Mouse (Mus musculus): ENCODE results near the gene Sspo.

- TF ChIP-seq USF1 (IDR thresholded peaks at IDR 0.05; ENCODE audit: low read depth) (no peak), POLR2A (IDR thresholded peaks at IDR 0.05; ENCODE audit: insufficient read length, low read depth) (no peak), TCF12 (IDR thresholded peaks at IDR 0.05; ENCODE audit: insufficient read depth, poor library complexity, severe bottlenecking) (no peak), E2F4 (IDR thresholded peaks at IDR 0.05; ENCODE audit: insufficient read depth) (no peak), MAX (IDR thresholded peaks at IDR 0.05; ENCODE audit: low read depth) (no peak), CEBPB (IDR thresholded peaks at IDR 0.05; ENCODE audit: insufficient read depth, poor library complexity, severe bottlenecking) (no peak), POLR2AphosphoS2 (IDR thresholded peaks at IDR 0.05; ENCODE audit: insufficient read length, low read depth) (no peak), MYOD1 (IDR thresholded peaks at IDR 0.05; ENCODE audit: control insufficient read depth in 1 of 3, insufficient read length in 2 of 3, low read depth in 2 of 3) (no peak), MYOG (IDR thresholded peaks at IDR 0.05; ENCODE audit: control insufficient read depth in 1 of 3, insufficient read depth in 1 of 3, insufficient read length in 2 of 3, low read depth in 2 of 3) (no peak), REST (IDR thresholded peaks at IDR 0.05; ENCODE audit: insufficient read depth, insufficient read length) (no peak)
Observed at GRCm38 (mm10) chr6:48447929-48448328, at the start of gene Sspo.
